Mouse (Mus musculus) G1E (cell line): Measurements from ENCODE around the gene Nlrc5.

ENCODE experiments used
- CTCF ChIP-seq: IDR thresholded peaks from 2 replicates; pipeline ENCODE4 v1.5.1; 2012; ENCODE audit warnings: low read depth, low read length, inconsistent platforms, mixed read lengths
- GATA1 ChIP-seq: IDR thresholded peaks from 2 replicates; pipeline ENCODE4 v1.6.1; 2012; ENCODE audit warnings: borderline replicate concordance, low read length, inconsistent platforms, mixed read lengths

- TF ChIP-seq CTCF (no peak), GATA1 (no peak)
These were observed 51.7 kb downstream of the Nlrc5 start for GRCm38 (mm10) chr8:94485882-94486281.
